Mouse (Mus musculus): ENCODE results near the gene Pkig.

The Pkig gene

DNA sequence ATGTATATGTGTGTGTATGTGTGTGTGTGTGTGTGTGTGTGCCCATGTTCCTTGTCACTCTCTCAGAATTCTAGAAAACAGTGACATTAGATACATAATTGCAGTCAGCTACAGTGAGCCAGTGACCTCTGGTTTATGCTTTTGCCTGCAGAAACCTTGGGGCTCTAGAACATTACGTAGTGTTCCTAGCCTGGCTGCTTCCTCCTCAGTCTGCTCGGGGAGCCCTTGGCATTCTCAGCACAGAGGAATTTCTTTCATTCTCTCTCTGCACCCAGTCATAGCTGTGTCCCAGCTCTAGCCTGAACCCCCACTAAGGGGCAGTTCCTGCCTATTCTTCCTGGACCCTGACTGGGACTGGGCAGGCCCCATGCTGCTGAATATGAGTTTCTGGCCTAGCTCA is 100.0 kb downstream of the Pkig start:
- DNase-seq (ENCODE audit: low read depth) = no peak

DNA sequence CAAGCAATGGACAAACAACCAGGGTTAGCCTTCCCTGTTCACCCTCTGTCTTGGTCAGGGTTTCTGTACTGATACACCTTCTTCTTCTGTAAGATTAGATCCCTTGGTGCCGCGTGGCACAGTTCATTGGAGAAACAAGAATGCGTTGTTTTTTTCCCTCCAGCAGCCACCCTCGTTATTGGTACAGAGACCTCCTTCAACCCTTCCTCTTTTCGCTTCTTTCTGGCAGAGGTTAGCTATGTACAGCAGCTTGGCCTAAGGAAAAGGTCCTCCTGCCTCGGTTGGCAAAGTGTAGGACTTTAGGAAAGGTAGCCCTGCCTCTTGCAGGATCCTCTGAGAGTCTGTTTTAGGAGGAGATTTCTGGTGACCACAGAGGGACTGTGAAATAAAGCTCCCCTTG is 102.4 kb downstream of the Pkig start:
- DNase-seq (ENCODE audit: low read depth) = no peak

DNA sequence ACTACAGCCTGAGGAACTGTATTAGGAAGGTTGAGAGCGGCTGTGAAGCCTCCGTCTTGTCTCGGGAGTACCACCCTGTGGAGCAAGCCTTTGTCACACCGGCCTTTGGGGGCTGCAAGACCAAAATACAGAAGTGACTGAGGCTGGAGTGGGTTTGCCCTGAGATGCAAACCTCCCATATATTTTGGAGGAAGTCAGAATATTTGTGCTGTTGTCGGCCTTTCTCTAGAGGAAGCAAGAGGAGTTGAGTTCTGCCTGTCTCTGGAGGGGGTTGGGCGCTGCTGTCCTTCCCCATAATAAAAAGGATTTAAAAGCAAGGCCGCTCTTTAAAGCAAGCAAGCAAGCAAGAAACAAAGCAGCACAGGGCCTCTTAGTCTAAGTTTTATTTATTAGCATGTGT is 103.2 kb downstream of the Pkig start:
- no peak for DNase-seq (ENCODE audit: low read depth)

DNA sequence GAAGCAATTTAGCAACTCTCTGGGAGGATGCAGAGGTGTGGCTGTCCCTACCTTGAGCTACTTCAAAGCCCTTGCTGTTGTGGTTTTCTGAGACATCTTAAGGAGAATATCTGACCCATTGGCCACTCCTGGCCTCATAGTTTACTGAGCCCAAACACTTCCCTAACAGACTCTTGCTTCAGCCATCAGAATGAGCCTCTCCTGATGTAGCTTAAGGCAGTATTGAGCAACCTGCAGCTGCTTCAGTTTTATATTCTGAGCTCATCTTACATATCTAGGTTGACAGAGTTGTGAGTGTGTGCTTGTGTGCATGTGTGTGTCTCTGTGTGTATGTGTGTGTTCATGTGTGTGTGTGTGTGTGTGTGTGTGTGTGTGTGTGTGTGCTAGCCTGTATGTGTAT is 108.1 kb downstream of the Pkig start:
- DNase-seq (ENCODE audit: low read depth) = peak; percentile 55

DNA sequence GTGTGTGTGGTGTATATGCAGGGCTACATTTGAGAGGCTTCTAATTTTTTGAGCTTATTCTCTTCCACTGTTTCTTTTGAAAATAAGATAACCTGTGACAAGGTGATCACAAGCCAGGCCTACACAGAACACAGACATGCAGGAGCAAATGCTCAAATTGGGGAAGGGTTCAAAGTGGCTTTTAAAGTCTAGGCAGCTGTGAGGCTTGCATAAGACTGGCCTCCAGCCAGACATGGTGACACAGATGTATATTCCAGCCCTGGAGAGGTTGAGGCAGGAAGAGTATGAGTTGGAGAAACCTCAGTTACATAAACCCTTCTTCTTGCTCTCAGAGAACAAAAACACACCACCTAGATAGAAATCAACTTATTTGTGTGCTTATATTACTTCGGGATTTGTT is 108.7 kb downstream of the Pkig start:
- DNase-seq (ENCODE audit: low read depth) = no peak

DNA sequence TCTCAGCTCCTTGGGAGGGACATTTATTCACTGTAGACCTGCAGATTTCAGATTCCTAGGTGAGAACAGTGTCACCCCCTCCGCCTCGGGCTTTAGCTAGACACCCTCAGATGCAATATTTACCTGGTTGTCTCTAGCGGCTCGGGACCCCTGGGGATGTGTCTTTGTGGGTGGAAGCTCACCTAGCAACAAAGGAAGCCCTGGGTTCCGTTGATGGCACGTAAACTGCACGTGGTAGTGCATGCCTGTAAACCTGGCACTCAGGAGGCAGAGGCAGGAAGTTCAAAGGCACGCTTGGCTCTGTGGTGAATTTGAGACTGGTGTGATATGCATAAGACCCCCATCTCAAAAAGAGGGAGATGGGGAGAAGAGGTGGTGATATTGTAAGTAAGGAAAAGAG is 112.5 kb downstream of the Pkig start:
- no peak for DNase-seq (ENCODE audit: low read depth)

All from NIH3T3 (cell line).